ENCODE assay signal across 9 mouse cellular contexts in the genomic region with DNA sequence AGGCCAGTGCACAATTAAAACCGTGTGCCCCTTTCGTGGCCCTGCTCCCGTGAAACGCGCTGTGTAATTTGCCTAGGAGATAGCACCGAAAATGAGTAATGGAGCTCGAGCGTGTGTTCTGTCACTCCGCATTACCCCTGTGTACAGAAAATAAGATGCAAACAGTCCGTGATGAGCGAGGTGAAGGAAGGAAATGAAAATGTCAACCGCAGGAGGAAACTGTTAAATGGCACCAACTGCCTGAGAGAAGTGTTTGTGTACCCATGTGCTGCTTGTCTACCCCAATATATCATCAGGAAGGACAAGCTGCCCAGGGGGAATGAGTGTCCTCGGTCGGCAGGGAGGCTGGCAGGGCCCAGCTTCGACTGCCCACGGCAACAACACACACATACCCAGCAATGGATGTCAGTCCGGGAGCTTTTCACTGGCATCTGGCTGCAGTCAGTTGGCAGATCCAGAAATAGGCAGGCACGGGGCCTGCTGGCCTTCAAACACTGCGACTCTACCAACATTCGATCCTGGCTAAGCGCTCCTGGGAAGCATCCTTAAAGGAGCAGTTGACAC.
DNase-seq lines count a peak whose midpoint lies in the region; ATAC-seq lines count a peak whose summit lies in the region.
"Had no signal": no experiment of that assay in that cellular context is flagged by ENCODE, and none has a peak within 500 bp of the region (broad histone marks: within the 10 kb centered on the region; RNA-seq: fewer than 3 reads in every experiment).

No protein-coding gene starts in this region.

- H3K4me3 ChIP-seq in forebrain, embryonic 16.5 days (replicated peaks; ENCODE audit: low read length): no peak overlapping the region
- no peak overlapping the region for H3K4me3 ChIP-seq in forebrain, embryonic 15.5 days
- H3K4me3 ChIP-seq: limb, embryonic 12.5 days had no signal

- H3K9me3 ChIP-seq in forebrain, embryonic 16.5 days (ENCODE audit: control insufficient read depth, low read length): no peaks in the 10 kb centered on the region
- no peaks in the 10 kb centered on the region for H3K9me3 ChIP-seq in forebrain, embryonic 15.5 days
- H3K9me3 ChIP-seq: limb, embryonic 12.5 days had no signal

- DNase-seq in gastrocnemius, postnatal 25 days: peak; percentile 74
- peak; percentile 73 to 76 for DNase-seq in layer of hippocampus, postnatal 14 days (ENCODE audit: low spot score in 2 of 2)
- DNase-seq in retina, embryonic 14.5 days (ENCODE audit: low spot score): peak; percentile 57

- peak; percentile 55 for ATAC-seq in forebrain, embryonic 16.5 days
- no peak for ATAC-seq in forebrain, embryonic 15.5 days (replicated peaks)
- peak; percentile 72 for ATAC-seq in cerebellum, adult (ENCODE audit: insufficient number of reproducible peaks, low FRiP score, low TSS enrichment)
- ATAC-seq in megakaryocyte-erythroid progenitor cell, adult 5-6 weeks (replicated peaks; ENCODE audit: low FRiP score, low TSS enrichment, poor library complexity, severe bottlenecking): no peak
- no peak for ATAC-seq in erythroblast, adult 5-6 weeks (replicated peaks; ENCODE audit: low FRiP score, poor library complexity, severe bottlenecking)

- H3K4me1 ChIP-seq in forebrain, embryonic 16.5 days (replicated peaks; ENCODE audit: control insufficient read depth, insufficient read depth, low read length): peaks cover 5% of the 10 kb centered on the region; the same call in 1 of the 2 replicates
- no peaks in the 10 kb centered on the region for H3K4me1 ChIP-seq in forebrain, embryonic 15.5 days
- H3K4me1 ChIP-seq: limb, embryonic 12.5 days had no signal

- 69% methylated on average over 21 of the region's 21 CpGs for WGBS in forebrain, embryonic 16.5 days
- WGBS in forebrain, embryonic 15.5 days: 68% methylated on average over 21 of the region's 21 CpGs

- H3K27ac ChIP-seq in forebrain, embryonic 16.5 days (ENCODE audit: low read length): no peak overlapping the region
- H3K27ac ChIP-seq in forebrain, embryonic 15.5 days (replicated peaks): no peak overlapping the region
- H3K27ac ChIP-seq: limb, embryonic 12.5 days had no signal

- H3K36me3 ChIP-seq in forebrain, embryonic 16.5 days (ENCODE audit: control insufficient read depth, insufficient read depth): no peaks in the 10 kb centered on the region
- H3K36me3 ChIP-seq in forebrain, embryonic 15.5 days: no peaks in the 10 kb centered on the region
- H3K36me3 ChIP-seq: limb, embryonic 12.5 days had no signal

- H3K4me2 ChIP-seq in forebrain, embryonic 16.5 days (ENCODE audit: low read length): no peak overlapping the region
- no peak overlapping the region for H3K4me2 ChIP-seq in forebrain, embryonic 15.5 days (replicated peaks)
- H3K4me2 ChIP-seq: limb, embryonic 12.5 days had no signal

- no peaks in the 10 kb centered on the region for H3K27me3 ChIP-seq in forebrain, embryonic 16.5 days (replicated peaks; ENCODE audit: control insufficient read depth, insufficient read depth, low read length)
- H3K27me3 ChIP-seq in forebrain, embryonic 15.5 days: no peaks in the 10 kb centered on the region
- H3K27me3 ChIP-seq: limb, embryonic 12.5 days had no signal

- no peak overlapping the region for H3K9ac ChIP-seq in forebrain, embryonic 16.5 days (replicated peaks; ENCODE audit: low read depth, low read length)
- H3K9ac ChIP-seq in forebrain, embryonic 15.5 days (replicated peaks): no peak overlapping the region
- H3K9ac ChIP-seq: limb, embryonic 12.5 days had no signal

Comparison
In these comparisons a context has a peak if more than half of its experiments do, and no peak if none do; other contexts are left out.
1. ATAC-seq: peak in forebrain, embryonic 16.5 days (single experiment) and cerebellum, adult (single experiment); none in forebrain, embryonic 15.5 days (single experiment), megakaryocyte-erythroid progenitor cell, adult 5-6 weeks (single experiment) and erythroblast, adult 5-6 weeks (single experiment).
2. Peak in every context shown above with its lines, with median percentiles within 50 percentile points of each other: DNase-seq.